Mouse (Mus musculus) bone marrow macrophage, adult 2 months (primary cell): ENCODE measurements around the gene Nfib.

Experiments
- CTCF ChIP-seq: IDR thresholded peaks from 2 replicates; pipeline ENCODE4 v1.5.1; 2012; ENCODE audit warnings: low read depth, mild to moderate bottlenecking, low read length, moderate library complexity
- POLR2A ChIP-seq: IDR thresholded peaks from 2 replicates; pipeline ENCODE4 v1.6.1; 2012; ENCODE audit warnings: mild to moderate bottlenecking, low read depth, low read length, borderline replicate concordance

DNA sequence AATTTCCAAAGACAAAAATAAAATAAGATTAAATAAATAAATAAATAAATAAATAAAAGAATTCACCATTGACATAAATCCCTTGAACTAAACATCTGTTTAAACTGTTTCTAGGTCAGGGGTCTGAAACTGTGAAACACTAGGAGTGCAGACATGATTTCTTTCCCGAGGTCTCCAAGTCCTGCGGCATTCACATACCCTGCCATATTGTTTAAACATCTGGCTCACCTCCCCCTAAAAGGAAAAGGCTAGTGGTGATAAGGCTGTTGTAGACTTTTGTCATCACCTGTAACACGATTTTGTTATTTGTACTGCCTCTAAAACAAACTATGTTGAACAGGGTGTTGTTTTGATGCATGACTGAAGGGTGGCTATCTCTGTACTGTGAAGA lies 249.2 kb downstream of the Nfib start:
- TF ChIP-seq POLR2A: no peak
- TF ChIP-seq CTCF: no peak
